8 mouse cellular contexts compared by ENCODE assay signal in the genomic region with DNA sequence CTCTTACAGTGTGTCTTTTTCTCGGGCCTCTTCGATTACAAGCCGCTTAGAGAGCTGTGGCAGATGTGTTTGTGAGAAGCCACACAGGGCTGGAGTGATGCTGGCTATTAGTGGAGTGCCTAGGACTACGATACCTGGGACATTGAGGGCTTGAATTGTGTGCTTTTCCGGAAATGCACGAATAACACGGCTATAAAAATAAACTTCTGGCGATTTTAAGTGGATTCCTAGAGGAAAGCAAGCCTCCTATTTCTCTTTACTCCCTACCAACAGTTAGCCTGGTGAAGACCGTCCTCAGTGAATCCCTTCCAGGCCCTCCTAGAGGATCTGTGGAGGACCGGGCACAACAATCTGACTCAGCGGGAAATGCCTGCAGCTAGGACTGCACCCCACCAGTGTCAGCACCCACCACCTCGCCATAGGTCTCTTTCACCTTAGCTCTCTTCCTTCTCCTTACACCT.
DNase-seq lines count a peak whose midpoint lies in the region; ATAC-seq and TF ChIP-seq lines count a peak whose summit lies in the region.

No protein-coding gene starts in this region.

- 7% methylated on average over 12 of the region's 12 CpGs for WGBS in heart, embryonic 15.5 days
- WGBS in limb, embryonic 14.5 days: 3% methylated on average over 11 of the region's 12 CpGs
- 4% methylated on average over 12 of the region's 12 CpGs for WGBS in neural tube, embryonic 15.5 days

- H3K4me2 ChIP-seq in heart, embryonic 15.5 days: peak overlapping the region; percentile 83
- H3K4me2 ChIP-seq in limb, embryonic 14.5 days (replicated peaks; ENCODE audit: low read depth, low read length, severe bottlenecking): peak overlapping the region; percentile 84
- peak overlapping the region; percentile 61 for H3K4me2 ChIP-seq in neural tube, embryonic 15.5 days

- no peak for ATAC-seq in heart, embryonic 15.5 days (replicated peaks; ENCODE audit: insufficient number of reproducible peaks, insufficient read depth, low FRiP score, low read depth)
- ATAC-seq in limb, embryonic 14.5 days (ENCODE audit: low FRiP score, low read depth): peak; percentile 7; the same call in 1 of the 2 replicates
- peak; percentile 36; the same call in 1 of the 2 replicates for ATAC-seq in neural tube, embryonic 15.5 days (ENCODE audit: low FRiP score)

- DNase-seq in thymus, postnatal 4 days: peak; percentile 17
- no peak for DNase-seq in thymus, postnatal 36 days
- no peak for DNase-seq in limb, embryonic 14.5 days (ENCODE audit: low spot score)
- DNase-seq in MN1 (ENCODE audit: low spot score): no peak
- DNase-seq in adrenal gland, postnatal 25 days: no peak
- no peak for DNase-seq in layer of hippocampus, postnatal 36 days

- TF ChIP-seq POLR2A in limb, embryonic 14.5 days (IDR thresholded peaks at IDR 0.05; ENCODE audit: borderline replicate concordance, extremely low read depth, insufficient read depth, insufficient read length): no peak

- peaks cover 32% of the 10 kb centered on the region for H3K4me1 ChIP-seq in heart, embryonic 15.5 days (replicated peaks)
- peaks cover 42% of the 10 kb centered on the region for H3K4me1 ChIP-seq in limb, embryonic 14.5 days (ENCODE audit: control insufficient read depth, insufficient read depth, low read length)
- peaks cover 45% of the 10 kb centered on the region for H3K4me1 ChIP-seq in neural tube, embryonic 15.5 days

- H3K27me3 ChIP-seq in heart, embryonic 15.5 days: peaks cover 35% of the 10 kb centered on the region
- peaks cover 14% of the 10 kb centered on the region for H3K27me3 ChIP-seq in limb, embryonic 14.5 days (ENCODE audit: control insufficient read depth, insufficient read depth, low read length)
- H3K27me3 ChIP-seq in neural tube, embryonic 15.5 days (replicated peaks): peaks cover 15% of the 10 kb centered on the region

- no peaks in the 10 kb centered on the region for H3K9me3 ChIP-seq in heart, embryonic 15.5 days (replicated peaks)
- H3K9me3 ChIP-seq in limb, embryonic 14.5 days (ENCODE audit: control insufficient read depth, low read length): no peaks in the 10 kb centered on the region
- H3K9me3 ChIP-seq in neural tube, embryonic 15.5 days (replicated peaks): no peaks in the 10 kb centered on the region

- H3K9ac ChIP-seq in heart, embryonic 15.5 days: peak overlapping the region; percentile 44
- H3K9ac ChIP-seq in limb, embryonic 14.5 days (ENCODE audit: low read depth, low read length, severe bottlenecking): peak overlapping the region; percentile 67
- H3K9ac ChIP-seq in neural tube, embryonic 15.5 days (replicated peaks): peak overlapping the region; percentile 41; the same call in 1 of the 2 replicates

- H3K27ac ChIP-seq in heart, embryonic 15.5 days: peak overlapping the region; percentile 80
- H3K27ac ChIP-seq in limb, embryonic 14.5 days (replicated peaks; ENCODE audit: low read depth, low read length): peak overlapping the region; percentile 94
- peak overlapping the region; percentile 81 for H3K27ac ChIP-seq in neural tube, embryonic 15.5 days (replicated peaks)

- H3K4me3 ChIP-seq in heart, embryonic 15.5 days: peak overlapping the region; percentile 48
- H3K4me3 ChIP-seq in limb, embryonic 14.5 days (replicated peaks; ENCODE audit: low read length): peak overlapping the region; percentile 32
- peak overlapping the region; percentile 21 for H3K4me3 ChIP-seq in neural tube, embryonic 15.5 days (replicated peaks)

- H3K36me3 ChIP-seq in heart, embryonic 15.5 days: no peaks in the 10 kb centered on the region
- H3K36me3 ChIP-seq in limb, embryonic 14.5 days (ENCODE audit: control insufficient read depth, insufficient read depth, low read length): no peaks in the 10 kb centered on the region
- no peaks in the 10 kb centered on the region for H3K36me3 ChIP-seq in neural tube, embryonic 15.5 days
